Mouse (Mus musculus) kidney, adult 9 months (tissue): ENCODE data around the gene Zbtb22.

Source experiments
- DNase-seq: peaks from one replicate; pipeline ENCODE4 v3.0.0; 2022

Gene Zbtb22

DNA sequence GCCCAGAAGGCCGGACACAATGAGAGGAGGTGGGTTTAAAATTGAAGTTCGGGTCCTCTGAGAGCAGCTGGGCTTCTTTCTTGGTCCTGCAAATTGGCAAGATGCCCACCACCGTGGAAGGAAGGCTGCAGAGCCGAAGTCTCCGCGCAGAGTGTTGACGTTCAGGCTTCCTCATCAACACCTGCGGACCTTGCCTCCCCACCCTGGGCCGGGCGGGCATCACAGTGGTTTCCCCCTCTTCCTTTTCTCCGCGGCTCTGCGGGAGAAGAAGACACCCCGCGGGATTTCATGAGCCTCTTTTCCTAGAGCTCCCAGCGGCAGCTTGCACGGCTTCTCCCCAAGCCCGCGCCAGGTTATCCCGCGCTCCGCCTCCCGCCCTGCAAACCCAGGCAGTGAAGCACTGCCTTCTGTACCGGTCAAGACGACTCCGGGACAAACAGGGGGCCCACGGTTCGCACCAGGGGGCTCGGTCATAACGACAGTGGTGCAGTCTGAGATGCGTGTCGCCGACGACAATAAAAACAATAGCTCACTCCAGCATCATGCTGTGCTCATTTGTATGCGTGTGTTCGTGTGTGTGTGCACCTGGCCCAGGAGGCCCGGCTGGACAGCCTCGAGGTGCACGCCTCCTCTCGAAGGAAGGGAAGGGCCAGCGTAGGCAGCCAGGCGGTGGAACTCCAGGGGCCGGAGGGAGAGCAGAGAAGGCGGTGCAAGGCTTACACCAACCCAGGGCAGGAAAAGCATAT, 7.2 kb upstream of the Zbtb22 start:
- DNase-seq: peak; percentile 58

DNA sequence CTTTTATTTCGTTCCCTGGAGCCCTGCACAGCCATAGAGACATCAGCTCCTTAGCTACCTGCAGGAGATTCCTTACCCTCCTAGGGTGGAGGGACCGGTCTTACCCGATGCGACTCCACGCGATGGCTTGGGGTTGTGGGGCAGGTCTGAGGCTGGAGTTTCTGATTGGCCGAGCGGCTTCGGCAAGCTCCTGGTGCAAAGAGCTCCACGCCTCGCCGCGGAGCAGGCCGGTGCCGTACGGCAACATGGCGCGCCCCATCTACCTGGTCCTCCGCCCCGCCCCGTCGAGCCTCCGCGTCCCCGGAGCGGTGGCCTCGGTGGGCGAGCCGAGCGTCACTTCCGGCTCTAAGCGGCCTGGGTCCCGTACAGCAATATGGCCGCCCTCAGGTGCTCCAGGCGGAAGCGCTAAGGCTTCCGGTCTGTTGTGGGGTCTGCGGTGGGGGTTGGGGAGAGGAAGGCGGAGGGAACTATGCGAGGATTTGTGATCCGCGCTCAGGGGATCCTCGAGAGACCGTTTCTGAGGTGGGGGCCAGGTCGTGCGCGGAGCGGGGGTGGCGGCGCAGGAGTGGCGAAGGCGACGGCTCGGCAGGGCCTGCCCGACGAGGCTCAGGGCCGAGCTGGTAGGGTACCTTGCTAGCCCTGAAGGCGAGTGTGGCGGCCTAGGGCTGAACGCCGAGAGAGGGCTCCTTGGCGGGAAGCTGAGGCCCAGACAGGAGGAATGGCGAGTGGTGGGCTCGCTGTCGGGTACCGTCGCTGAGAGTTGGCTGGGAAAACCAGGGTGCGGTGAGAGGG, 6.4 kb upstream of the Zbtb22 start, which contains the start of gene Daxx:
Gene Daxx (plus strand): TSS at position 338 of the 792 bp plus-strand sequence.
- peak; percentile 99 for DNase-seq

DNA sequence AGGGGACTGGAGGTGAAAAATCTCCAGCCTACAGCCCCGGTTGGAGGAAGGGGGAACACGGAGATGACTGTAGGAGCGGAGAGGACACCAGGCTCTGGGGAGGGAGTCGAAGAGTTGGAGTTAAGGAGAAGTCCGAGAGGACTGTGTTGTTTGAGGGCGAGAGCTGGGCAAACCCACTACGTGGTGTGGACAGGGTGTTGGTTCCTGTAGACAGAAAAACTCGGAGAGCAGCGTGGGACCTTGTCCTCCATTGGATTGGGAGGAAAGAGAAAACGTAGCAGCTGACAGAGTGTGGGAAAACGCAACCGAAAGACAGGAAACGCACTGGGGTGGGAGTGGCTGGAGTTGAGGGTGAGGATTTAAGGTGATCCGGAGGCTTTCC, 5.8 kb upstream of the Zbtb22 start:
- DNase-seq: peak; percentile 65

DNA sequence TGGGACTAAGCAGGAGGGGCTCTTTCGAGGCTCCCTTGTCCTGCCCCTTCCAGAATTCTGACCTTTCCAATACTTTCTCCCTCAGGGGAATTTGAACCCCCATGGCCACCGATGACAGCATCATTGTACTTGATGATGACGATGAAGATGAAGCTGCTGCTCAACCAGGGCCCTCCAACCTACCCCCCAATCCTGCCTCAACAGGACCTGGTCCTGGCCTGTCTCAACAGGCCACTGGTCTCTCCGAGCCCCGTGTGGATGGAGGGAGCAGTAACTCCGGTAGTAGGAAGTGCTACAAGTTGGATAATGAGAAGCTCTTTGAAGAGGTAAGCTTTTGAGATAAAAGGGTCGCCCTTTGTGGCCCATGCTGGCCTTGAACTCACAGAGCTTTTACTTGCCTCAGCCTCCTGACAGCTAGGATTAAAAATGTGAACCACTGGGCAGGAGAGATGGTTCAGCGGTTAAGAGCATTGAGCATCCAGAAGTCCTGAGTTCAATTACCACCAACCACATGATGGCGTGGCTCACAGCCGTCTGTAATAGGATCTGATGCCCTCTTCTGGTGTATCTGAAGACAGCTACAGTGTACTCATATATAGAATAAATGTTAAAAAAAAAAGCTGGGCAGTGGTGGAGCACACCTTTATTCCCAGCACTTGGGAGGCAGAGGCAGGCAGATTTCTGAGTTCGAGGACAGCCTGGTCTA, 5.2 kb upstream of the Zbtb22 start:
- no peak for DNase-seq

DNA sequence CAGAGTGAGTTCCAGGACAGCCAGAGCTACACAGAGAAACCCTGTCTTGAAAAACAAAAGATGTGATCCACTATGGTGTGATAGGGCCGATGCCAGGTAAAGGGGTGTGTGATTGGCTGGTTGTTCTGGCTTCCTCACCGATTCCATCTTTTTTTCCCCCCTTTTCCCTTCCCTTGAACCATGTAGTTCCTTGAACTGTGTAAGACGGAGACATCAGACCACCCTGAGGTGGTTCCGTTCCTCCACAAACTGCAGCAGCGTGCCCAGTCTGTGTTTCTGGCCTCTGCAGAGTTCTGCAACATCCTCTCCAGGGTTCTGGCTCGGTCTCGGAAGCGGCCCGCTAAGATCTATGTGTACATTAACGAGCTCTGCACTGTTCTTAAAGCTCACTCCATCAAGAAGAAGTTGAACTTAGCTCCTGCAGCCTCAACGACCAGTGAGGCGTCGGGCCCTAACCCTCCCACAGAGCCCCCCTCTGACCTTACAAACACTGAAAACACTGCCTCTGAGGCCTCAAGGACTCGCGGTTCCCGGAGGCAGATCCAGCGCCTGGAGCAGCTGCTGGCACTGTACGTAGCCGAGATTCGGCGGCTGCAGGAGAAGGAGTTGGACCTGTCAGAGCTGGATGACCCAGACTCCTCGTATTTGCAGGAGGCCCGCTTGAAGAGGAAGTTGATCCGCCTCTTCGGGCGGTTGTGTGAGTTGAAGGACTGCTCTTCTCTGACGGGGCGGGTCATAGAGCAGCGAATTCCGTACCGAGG, 4.5 kb upstream of the Zbtb22 start:
- DNase-seq: no peak

DNA sequence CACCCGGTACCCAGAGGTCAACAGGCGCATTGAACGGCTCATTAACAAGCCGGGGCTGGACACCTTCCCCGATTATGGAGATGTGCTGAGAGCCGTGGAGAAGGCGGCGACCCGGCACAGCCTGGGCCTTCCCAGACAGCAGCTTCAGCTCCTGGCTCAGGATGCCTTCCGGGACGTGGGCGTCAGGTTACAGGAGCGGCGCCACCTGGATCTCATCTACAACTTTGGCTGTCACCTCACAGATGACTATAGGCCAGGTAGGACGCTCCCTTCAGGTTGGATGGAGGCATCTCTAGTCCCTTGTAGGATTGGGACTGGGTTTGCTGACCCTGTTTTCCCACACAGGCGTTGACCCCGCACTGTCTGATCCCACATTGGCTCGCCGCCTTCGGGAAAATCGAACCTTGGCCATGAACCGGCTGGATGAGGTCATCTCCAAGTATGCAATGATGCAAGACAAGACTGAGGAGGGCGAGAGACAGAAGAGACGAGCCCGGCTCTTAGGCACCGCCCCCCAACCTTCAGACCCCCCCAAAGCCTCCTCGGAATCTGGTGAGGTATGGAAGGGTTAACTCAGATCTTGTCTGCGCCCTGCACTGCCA, 3.8 kb upstream of the Zbtb22 start:
- peak; percentile 61 for DNase-seq

DNA sequence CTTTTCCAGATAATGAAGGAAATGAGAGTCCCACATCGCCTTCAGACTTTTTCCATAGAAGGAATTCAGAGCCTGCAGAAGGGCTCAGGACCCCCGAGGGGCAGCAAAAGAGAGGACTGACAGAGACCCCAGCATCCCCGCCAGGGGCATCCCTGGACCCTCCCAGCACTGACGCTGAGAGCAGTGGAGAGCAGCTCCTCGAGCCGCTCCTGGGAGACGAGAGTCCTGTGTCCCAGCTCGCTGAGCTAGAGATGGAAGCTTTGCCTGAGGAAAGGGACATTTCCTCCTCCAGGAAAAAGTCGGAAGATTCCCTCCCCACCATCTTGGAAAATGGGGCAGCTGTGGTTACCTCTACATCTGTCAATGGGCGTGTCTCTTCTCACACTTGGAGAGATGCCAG, 2.4 kb upstream of the Zbtb22 start:
- DNase-seq: peak; percentile 7

DNA sequence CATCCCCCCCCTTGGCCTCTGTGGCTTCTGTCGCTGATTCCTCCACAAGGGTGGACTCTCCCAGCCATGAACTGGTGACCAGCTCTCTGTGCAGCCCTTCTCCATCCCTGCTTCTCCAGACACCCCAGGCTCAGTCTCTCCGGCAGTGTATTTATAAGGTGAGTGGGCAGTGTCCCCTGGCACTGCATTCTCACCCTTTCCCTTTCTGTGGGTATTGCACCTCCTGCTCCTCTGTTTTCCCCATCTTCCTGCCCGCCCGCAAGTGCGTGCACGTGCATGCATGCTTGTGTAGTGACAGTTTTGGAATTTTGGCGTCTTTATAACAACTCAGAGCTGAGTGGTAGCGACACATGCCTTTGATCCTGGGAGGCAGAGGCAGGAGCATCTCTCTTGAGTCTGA, 1.8 kb upstream of the Zbtb22 start:
- peak; percentile 9 for DNase-seq

DNA sequence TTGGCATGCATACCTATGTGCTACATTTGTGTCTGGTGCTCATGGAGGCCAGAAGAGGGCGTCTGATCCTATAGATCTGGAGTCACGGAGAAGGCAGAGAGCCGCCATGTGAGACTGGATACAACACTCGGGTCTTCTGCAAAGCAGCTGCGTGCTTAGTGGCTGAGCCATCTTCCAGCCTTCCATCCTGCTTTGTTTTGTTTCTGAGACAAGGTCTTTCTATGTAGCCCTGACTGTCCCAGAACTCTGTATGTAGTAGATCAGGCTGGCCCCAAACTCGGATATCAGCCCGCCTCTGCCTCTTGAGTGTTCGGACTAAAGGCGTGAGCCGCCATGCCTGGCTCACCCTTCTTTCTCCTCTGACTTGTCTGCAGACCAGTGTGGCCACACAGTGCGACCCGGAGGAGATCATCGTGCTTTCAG, 724 bp upstream of the Zbtb22 start:
- DNase-seq: peak; percentile 35

DNA sequence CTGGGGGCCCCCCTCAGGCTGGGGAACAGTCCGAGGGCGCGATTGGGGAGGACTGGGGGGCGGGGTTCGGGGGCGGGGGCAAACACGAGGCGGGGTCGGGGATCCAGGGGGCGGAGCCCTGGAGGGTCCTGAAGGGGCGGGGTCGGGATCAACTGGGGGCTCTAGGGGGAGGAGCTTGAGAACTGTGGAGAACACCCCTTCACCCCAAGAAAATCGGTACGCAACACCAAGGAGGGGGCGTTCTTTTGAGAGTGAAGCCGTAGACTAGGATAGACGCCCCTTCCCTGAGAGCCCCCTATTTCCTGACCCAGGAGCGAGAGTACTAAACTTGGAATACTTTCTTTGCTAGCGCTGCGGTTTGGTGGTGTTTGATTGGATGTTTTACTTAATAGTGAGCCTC, 590 bp downstream of the Zbtb22 start:
- DNase-seq: peak; percentile 52

DNA sequence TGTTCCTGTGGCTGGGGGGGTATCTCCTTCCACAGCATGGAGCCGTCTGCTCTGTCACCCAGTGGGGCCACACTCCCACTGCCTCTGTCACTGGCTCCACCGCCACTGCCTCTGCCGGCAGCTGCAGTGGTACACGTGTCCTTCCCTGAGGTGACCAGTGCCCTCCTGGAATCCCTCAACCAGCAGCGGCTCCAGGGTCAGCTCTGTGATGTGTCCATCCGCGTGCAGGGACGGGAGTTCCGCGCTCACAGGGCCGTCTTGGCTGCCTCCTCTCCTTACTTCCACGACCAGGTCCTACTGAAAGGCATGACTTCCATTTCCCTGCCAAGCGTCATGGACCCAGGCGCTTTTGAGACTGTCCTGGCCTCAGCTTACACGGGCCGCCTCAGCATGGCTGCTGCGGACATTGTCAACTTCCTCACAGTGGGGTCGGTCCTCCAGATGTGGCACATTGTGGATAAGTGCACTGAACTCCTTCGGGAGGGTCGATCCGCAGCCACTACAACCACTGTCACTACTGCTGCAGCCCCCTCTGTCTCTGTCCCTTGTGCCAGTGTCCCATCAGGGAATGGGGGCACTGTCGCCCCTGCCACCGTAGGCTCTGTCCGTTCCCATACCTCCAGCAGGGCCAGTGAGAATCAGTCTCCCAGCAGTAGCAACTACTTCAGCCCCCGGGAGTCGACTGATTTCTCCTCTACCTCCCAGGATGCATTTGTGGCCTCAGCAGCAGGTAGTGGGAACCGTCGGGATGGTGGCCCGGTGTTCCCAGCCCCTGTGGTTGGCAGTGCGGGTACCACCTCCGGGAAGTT, 1.3 kb downstream of the Zbtb22 start:
- DNase-seq: peak; percentile 35

DNA sequence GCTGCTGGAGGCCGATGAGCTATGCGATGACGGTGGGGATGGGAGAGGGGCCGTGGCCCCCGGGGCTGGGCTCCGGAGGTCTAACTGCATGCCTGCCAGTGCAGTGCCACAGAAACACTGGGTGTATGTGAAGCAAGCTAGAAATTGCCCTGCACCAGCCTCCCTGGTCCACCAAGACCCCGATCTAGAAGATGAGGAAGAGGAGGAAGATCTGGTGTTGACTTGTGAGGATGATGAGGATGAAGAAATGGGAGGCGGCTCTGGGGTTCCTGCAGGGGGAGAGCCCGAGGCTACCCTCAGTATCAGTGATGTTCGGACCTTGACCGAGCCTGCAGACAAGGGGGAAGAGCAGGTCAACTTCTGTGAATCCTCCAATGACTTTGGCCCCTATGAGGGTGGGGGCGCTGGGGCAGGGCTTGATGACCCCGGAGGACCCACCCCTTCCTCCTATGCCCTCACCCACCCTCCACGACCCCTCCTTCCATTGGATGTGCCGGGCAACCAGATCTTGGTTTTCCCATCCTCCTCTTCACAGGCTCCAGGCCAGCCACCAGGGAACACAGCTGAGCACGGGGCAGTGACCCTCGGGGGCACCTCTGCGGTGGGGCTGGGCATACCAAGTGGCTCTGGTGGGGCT, 2.1 kb downstream of the Zbtb22 start:
- DNase-seq: peak; percentile 27

DNA sequence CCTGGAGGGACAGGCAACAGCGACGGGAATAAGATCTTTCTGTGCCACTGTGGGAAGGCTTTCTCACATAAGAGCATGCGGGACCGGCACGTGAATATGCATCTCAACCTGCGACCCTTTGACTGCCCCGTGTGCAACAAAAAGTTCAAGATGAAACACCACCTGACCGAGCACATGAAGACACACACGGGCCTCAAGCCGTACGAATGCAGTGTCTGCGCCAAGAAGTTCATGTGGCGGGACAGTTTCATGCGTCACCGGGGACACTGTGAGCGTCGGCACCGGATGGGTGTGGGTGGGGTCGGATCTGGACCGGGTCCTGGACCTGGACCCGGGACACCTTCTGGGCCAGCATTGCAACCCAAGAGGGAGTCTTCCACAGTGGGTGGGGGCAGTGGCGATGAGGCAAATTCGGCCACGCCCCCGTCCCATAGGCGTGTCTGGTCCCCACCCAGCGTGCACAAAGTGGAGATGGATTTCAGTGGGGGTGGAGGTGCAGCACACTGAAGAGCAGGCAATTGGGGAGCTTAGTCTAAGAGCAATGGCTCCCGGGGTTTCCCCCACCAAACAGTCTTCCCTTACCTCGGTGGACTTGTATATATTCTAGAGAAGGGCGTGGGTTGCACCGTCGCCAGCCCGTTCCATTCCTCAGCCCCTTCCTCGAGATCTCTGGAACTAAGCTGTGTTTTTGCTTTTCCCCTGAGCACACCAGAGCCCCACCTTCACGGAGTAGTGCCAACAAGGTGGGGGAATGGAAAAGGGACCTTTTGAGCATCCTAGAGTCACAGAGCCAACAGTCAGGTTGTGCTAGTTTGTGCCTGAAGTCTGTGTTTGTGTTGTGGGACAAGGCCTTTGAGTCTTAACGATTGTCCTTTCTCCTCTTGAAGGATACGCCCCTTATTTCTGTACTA, 2.8 kb downstream of the Zbtb22 start:
- peak; percentile 35 for DNase-seq

DNA sequence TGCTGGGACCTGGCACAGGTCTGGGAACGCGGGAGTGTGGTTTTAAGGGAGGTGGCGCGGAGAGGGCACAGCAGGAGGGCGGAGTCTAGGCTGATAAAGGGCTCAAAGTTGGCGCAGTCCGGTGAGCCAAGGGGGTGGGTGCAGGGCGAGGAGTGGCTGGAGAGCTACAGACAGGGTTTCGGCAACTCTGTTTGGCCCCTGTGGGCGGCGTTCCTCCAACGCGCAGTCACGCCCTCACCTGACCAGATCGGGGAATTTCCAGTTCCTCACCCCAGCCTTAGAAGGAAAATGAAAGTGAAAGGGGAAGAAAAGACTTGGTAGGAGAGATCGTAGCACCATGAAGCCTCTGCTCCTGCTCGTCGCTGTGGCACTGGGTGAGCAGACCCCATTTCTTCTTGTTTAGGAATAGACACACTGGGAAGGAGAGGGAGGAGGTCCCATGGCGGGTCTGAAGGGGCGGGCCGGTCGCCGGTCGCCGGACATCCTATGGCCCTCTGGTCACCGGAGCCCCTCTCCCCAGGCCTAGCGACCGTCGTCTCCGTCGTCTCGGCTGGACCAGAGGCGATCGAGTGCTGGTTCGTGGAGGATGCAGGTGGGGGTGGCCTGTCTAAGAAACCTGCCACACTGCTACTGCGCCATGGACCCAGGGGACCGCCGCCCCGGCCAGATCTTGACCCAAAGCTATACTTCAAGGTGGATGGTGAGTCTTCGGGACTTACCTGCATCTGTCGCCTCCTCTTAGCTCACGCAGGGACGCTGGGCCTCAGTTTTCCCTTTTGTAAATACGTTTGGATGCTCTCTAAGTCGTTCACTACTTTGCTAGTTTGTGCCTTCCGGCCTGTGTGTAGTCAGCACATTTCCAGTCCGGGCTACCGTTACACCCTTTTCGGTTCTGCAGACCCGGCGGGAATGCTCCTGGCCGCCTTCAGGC, 3.9 kb downstream of the Zbtb22 start:
- peak; percentile 92 for DNase-seq

DNA sequence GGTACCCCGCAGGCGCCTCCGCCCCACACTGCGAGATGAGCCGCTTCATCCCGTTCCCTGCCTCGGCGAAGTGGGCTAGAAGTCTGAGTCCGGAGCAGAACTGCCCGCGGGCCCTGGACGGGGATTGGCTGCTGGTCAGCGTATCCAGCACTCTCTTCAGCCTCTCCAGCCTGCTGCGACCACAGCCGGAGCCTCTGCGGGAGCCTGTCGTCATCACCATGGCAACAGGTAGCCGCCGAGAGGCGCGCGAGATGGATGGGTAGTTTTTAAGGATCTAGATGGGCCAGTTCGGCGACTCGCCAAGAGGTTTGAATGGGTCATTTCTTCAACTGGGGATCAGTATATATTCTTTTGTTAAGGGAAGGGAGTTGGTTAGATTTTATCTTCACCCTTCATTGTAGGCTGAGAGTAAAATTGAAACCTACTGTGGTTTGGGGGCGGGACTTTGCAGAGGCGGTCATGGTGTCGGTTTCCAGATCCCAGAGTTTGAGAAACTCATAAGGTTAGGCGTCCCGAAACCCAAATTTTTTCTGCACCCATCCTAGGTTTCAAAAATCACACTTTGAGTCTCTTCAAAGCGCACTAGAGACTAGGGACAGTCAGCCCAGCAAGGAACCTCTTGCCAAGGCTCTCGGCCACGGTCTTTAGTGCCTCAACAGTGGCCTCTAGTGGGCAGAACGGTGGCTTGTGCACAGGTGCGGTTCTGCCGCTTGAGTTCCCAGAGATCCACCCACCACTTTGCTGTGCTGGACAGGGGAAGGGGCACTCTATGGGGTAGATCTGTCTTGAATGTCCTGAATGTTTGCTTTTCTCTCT, 4.8 kb downstream of the Zbtb22 start:
- DNase-seq: peak; percentile 91

DNA sequence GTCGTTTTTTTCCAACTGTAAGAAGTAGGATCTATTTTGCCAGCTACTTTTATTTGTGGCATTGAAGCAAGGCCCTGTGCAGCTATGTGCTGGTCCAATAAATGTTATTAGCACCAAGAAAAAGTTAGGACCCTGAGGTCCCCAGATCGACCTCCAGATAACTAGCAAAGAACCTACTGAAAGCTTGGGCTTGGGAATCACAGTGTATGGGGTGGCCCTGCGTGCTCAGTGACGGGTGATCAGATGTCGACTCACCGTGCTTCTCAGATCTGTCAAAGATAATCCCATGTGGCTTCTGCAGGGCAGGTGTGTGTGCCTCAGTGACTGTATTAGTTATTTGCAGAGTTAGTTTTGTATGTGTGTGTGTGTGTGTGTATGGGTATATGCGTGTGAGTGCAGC, 5.7 kb downstream of the Zbtb22 start:
- no peak for DNase-seq

DNA sequence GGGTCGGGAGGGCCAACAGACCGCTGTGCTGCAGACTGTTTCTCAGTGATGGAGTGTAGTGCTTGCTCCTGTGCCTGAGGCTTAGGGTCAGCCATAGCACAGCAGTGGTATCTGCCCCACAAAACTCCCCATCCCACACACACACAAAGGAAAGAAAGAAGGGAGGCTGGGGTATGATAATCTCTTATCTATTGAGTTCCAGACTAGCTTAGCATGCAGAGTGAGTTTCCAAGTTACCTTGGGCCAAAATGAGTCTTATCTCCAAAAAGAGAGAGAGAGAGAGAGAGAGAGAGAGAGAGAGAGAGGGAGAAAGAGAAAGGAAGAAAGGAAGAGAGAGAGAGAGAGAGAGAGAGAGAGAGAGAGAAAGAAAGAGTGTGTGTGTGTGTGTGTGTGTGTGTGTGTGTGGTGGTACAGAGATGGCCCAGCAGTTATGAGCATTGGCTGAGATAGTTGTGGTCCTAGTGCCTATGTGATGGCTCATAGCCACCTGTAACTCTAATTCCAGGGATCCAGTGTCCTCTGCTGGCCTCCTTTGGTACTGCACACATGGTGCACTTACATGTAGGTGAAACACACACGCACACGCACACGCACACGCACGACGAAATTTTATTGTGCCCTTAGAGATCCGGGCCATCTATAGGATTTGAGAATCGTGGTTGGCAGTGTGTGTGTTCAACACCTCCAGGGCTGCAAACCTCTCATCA, 9.0 kb downstream of the Zbtb22 start:
- DNase-seq: peak; percentile 59
